Mouse (Mus musculus) megakaryocyte, embryonic 14.5 days (primary cell): ENCODE measurements around the gene Uchl1.

Experiments
- FLI1 ChIP-seq: IDR thresholded peaks from 2 replicates; pipeline ENCODE4 v1.6.1; 2012; ENCODE audit warnings: low read length, inconsistent platforms, mixed read lengths
- GATA1 ChIP-seq: IDR thresholded peaks from 3 replicates; pipeline ENCODE4 v1.6.1; 2012; ENCODE audit warnings: mixed read lengths, low read length, inconsistent platforms, borderline replicate concordance

DNA sequence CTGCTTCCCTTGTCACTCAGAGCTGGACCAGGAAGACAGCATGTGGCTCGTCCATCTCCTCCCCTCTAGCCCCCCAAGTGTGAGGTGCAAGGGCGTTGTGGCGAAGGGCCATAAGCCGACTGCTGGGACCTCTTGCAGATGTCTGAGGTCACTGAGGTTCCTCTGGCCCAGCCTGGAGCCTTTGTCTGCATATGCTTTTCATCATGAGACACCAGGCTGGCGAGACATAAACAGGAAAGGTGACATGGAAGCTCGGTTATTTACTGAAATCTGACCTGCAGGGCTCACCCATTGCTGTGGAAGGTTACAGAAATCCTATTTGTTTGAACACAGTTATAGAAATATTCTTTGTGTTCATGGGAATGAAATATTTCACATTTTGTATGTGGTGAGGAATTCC is 24.0 kb downstream of the Uchl1 start:
- no peak for TF ChIP-seq GATA1
- TF ChIP-seq FLI1 = no peak
